Mouse (Mus musculus) left cerebral cortex, postnatal 36 days (tissue): ENCODE results near the gene Plekhg5. TPM values are rescaled to one million over a fixed set of nuclear protein-coding genes. Genes with fewer than 3 reads are reported as not detected.
A peak's percentile ranks its signal among the peaks of the same experiment; 100 is the strongest.

Source experiments
- DNase-seq, 2 experiments: peaks; one replicate each; pipeline ENCODE4 v3.0.0; 2021 to 2022; ENCODE audit warnings: low spot score in 2 of 2, mixed read lengths in 1 of 2
- intact Hi-C: fragments of 180-260 bp; cut with DNase I; formaldehyde crosslinking; loops from one replicate; pipeline ENCODE4 v1.15.1; 2025
- total RNA-seq, 2 experiments: library from RNA; stranded (reverse); gene quantifications; 2 replicates each; pipeline ENCODE4 v1.2.3; 2021

The Plekhg5 gene
- total RNA-seq, 2 experiments from 2014 or later, result 82.5 to 84.4 TPM

DNA sequence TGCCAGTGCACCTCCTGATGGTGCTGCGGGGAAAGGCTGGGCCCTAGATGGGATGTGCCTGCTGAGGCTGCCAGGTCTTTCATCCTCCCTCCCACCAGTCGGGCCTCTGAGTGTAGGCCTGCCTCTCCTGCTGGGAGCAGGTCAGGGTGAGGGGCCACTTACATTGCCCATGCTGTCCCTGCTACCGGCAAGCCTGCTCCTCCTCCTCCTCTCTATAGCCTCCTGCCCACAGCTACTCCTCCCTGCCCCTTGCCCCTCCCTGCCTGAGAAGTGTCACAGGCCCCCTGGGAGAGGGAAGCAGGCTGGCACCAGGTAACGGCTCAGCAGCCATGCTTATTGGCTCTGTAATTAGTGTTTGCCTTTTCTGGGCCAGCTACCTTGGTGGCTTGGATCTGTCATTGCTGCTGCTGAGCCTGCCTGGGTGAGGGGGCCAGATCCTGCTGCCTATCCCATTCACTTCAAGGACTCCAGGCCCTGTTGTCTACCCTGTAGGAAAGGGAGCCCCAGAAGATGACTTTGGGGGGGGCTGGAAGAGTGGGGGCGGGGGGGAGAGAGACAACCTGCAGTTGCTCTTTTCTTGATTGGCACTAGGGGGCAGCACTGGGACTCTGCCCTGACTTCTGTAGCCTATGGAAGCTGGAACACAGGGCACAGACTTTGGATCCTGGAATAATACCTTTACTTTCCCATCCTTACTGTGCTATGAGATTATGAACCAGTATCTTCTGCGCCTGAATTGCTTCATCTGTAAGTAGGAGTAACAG is 64.0 kb downstream of the Plekhg5 start:
- intact Hi-C loops, result no loop called here
- no peak for DNase-seq

DNA sequence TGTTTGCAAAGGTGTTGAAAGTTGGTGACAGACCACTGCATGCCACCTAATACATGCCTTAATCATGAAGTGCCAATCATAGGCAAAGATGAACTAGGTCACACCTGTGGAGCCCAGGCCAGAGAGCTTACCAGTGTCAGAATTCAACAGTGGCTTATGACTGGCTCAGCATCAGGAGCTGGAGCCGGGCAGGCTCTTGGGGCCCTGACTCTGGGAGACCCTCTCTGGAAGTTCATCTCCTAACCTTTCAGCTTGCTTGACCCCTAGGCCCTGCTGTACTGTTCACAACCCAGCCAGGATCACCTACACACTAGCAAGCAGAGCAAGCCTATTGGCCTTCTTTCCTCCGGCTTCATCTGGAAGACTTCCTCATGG is 64.6 kb downstream of the Plekhg5 start:
- DNase-seq, result no peak
- intact Hi-C loops, result no loop called here

DNA sequence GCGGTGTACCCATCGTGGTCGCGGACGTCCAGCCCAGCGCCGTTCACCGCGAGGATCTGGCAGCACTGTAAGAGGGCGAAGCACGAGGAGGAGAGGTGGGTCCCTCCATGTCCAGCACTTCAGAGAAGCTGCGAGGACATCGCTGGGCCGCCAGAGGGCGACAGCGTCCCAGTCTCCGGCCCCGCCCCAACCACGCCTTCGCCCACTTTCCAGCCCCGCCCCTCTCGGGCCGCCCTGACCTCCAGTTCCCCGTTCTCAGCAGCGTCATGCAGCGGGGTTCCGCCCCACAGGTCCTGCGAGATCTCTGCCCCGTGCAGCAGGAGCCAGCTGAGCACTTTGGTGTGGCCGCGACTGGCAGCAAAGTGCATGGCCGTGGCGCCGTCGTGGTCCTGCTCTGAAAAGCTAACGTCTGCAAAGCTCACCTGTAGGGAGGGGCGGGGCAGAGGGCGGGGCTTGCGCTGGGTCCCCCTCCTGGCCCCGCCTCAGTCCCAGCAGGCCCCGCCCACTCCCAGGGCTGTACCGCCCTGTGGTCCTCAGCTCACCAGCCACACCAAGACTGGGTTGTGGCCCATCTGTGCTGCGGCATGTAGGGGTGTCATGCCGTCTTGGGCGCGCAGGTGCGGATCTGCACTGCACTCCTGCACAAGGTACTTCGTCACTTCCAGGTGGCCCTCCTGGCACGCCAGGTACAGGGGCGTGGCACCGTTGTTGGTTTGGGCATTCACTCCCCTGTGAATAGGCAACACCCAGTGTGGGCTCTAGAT is 66.4 kb downstream of the Plekhg5 start:
- DNase-seq, result peak; percentile 75 to 79
- intact Hi-C loops, result no loop called here

DNA sequence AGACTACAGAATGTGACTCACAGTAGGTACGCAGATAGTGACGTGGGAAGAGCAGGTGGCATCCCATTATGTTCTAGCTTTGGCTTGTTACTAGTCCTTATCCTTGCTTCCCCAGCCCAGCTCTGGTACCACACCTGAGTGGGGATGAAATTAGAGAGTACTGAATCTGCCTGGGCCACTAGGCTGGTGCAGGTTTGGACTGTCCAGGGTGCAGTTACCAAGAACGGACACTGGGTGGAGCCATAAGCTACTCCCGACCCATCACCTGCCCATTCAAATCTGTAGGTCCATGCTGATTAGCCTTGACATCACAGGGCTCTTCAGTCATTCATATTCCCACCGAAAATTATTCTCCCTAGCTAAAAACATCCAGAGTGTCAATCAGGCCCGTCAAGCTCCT is 68.1 kb downstream of the Plekhg5 start:
- intact Hi-C loops, result no loop called here
- DNase-seq, result no peak

DNA sequence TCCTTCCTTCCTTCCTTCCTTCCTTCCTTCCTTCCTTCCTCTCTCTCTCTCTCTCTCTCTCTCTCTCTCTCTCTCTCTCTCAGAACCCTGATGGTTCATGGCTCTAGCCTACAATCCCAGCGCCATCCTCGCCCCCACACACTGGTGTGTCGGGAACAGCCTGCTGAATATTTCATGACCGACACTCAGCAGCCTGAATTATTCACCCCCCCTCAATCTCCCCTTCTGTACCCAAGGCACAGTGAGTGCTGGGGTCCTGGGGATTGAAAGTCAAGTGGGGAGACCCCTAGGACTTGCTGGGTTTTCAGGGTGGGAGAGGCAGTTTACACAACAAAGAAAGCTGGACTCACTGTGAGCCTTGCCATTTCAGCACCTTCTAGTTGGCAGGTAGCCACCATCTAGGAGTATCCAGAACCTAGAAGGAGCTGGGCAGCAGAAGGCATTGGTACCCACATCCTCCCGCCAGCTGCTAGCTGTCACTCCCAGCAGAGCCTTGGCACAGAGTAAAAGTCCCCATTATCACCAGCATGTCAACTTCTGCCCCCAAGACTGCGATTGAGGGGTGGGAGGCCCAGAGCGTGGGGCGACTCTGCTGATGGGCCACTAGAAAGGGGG is 69.3 kb downstream of the Plekhg5 start:
- peak; percentile 51 to 55 for DNase-seq
- intact Hi-C loops, result no loop called here

DNA sequence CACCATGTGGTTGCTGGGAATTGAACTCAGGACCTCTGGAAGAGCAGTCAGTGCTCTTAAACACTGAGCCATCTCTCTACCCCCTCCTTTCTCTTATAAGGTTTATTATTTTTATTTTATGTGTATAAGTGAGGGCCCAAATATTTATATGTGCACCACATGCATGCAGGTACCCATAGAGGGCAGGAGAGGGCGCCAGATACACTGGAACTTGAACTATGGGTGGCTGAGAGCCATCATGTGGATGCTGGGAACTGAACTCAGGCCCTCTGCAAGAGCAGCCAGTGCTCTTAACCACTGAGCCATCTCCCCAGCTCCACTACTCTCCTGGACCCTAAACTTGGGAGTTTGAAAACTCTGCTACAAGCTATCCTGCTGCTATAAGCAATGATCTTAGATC is 71.3 kb downstream of the Plekhg5 start:
- intact Hi-C loops, result no loop called here
- DNase-seq, result no peak

DNA sequence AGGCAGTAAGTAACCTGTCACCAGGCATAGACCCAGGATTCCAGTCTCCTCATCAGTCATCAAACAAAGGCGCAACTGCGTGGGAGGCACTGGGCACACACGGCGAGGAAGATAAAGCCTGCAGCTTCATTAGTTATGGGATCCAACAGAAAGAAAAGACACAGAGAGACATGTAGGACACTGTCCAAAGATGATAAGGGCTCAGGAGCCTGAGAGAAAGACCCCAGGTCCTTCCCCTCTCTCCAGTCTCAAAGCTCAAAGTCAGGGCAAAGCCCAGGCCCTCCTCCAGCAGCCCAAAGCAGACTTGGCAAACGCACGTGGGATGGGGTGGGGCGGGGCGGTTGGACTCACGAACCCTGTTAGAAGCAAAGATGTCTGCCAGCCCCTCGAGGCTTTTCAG is 73.2 kb downstream of the Plekhg5 start:
- intact Hi-C loops, result no loop called here
- DNase-seq, result no peak

DNA sequence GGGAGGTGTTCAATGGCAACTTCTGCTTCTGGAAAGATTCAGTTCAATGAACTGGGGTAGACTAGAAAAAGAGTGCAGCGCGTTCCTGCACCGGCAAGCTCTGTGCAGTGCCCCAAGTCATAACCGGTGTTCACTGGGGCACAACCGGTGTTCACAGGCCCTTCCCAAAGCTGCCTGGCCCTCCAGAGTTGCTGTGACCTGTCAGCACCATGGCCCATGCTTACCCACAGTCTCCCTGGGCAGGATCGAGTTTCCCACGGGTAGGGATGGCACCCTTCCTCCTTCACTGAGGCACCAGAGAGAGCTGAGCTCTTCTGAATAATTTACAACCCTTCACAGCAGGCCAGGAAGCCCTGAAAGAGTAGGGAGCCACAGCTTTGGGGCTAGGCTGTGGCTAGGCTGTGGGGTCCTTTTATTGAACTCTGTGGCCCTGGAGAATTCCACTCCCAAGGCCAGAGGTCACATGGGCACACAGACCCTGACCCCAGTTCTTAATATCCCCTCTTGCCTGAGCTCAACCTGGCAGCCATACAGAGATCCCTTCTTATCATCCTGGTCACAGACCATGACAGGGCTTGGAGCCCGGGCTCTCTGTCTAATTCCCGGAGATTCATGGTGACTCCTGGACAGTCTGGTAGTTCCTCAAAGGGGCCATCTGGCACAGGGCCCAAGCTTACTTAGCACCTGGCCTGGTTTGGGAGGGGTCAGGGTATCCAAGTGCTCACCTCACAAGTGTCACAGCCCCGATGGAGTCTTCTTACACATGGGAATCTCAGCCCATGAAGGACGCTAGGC is 73.9 kb downstream of the Plekhg5 start:
- intact Hi-C loops, result no loop called here
- DNase-seq, result no peak

DNA sequence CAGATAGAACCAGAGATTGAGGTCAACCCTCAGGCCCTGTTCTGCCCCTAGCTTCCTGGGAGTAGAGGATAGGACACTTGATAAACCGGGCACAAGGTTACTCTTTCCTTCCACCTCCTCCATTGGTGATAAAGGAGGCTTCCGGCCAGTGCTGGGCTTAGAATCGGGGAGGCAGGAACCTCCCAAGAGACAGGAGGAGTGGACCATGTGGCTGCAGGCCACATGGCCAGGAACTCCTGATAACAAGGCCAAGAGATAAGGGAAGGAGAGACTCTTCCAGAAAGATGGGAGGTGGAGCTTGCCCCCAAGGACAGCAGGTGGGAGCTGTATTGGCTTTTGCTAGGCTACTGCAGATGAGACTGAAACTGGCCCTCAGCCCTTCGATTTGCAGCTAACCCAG is 78.2 kb downstream of the Plekhg5 start:
- intact Hi-C loops, result no loop called here
- no peak for DNase-seq

DNA sequence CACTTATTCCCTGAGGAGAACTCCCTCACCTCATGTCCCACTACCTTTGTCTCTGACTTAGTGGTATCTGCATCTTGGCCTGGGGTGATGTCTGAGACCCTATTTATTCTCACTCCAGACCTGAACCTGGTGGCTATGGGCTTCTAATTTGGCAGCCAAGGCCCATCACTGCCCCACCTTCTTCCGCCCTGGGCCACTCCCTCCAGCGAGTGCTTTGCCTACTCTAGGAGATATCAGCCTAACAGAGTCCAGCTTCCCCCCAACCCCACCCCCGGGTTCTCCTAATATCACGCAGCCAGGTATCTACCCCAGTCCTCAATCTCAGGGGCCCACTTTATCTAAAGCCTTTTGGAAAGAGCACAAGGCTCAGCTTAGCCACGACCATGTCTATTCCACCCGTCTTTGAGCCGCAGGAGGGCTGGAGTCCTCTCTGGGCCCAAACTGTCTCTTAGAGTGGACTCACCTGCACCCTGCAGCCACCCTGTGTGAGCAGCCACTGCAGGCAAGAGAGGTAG is 79.2 kb downstream of the Plekhg5 start:
- intact Hi-C loops, result no loop called here
- DNase-seq, result no peak

DNA sequence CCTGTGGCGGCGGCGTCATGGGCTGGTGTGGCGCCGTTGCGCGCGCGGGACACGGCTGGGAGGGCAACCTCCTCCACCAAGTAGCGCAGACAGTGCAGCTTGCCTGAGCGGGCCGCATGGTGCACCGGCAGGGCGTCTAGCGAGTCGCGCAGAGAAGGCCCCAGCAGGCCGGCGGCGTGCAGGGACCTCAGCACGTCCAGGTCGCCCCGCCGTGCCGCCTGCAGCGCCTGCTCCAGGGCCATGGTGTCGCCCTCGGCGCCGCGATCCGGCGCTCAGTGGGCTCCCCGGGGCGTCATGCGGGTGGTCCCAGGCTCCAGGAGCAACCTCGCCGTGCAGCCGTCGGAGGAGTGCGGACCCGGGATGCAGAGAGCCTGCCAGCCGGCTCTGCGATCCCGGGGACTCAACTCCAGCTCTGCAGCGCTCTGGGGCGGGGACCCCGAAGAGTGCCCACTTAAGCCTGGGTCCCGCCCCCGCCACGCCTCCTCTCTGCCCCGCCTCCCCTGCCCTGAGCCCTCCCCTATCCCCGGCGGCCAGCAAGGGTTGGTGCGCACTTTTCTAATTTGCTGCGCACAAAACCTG is 79.8 kb downstream of the Plekhg5 start, which contains the start of gene Espn:
TSS of gene Espn (minus strand) at position 406 of the 579 bp plus-strand sequence.
- intact Hi-C loops, result no loop called here
- DNase-seq, result no peak

DNA sequence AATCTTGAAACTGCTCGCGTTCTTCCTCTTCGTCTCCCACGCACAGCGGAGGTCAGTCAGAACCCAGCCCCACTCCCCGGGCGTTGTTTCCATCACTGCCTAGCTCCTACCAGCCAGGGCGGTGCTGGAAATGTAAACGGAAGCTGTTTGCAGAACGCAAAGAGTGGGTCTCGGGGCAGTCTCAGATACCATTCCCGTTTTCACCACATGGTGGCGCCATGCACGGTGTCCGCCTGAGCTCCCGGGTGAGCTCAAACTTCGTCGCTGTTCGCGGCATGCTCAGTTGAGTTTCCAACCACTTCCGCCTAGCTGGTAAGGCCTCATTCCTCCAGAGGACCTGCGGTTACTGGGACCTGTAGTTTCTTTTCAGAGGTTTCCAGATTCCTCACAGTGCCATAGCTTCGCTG is 81.5 kb downstream of the Plekhg5 start:
- intact Hi-C loops, result no loop called here
- peak; percentile 69 to 76 for DNase-seq

DNA sequence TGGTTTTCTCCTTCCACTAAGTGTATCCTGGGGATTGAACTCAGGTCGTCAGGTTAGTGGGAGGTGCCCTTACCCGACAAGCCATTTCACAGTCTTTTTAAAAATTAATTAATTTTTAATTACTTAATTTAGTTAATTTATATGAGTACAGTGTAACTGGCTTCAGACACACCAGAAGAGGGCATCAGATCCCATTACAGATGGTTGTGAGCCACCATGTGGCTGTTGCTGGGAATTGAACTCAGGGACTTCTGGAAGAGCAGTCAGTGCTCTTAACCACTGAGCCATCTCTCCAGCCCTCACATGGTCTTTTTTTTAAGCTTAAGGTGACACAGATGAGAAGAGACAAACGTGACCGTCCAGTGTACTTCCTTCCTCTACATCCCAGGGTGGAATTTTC is 82.7 kb downstream of the Plekhg5 start:
- intact Hi-C loops, result no loop called here
- DNase-seq, result no peak

DNA sequence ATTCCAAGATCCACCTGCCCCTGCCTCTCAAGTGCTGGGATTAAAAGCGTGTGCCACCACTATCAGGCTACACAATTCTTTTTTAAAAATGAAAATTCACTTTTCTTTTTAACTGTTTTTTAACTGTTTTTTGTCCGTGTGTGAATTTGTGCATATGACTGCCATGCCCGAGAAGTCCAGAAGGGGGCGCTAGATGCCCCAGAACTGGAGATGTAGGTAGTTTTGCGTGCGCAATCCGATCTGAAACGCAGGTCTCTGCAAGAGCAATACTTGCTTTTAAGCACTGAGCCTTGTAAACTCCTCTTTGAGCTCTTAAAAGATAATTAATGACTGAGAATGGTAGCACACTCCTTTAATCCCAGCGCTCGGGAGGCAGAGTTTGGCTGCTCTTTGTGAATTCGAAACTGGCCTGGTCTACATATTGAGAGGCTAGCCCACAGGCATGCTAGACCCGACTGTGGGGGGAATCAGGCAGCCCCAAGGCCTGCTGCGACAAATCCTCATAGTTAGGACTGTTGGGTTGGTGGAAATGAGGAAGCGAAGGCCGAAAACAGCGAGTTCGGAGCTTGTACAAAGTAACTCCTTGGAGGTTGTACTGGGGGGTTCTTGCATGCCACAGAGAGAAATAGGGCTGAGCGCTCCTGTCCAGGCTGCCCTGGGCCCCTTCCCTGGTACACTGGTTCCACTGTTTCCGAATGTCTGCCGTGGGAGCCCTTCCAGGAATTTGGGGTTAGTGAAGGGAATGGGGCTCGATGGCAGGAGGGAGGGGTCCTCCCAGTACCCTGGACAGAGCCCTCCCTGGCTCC is 85.7 kb downstream of the Plekhg5 start:
- intact Hi-C loops, result no loop called here

DNA sequence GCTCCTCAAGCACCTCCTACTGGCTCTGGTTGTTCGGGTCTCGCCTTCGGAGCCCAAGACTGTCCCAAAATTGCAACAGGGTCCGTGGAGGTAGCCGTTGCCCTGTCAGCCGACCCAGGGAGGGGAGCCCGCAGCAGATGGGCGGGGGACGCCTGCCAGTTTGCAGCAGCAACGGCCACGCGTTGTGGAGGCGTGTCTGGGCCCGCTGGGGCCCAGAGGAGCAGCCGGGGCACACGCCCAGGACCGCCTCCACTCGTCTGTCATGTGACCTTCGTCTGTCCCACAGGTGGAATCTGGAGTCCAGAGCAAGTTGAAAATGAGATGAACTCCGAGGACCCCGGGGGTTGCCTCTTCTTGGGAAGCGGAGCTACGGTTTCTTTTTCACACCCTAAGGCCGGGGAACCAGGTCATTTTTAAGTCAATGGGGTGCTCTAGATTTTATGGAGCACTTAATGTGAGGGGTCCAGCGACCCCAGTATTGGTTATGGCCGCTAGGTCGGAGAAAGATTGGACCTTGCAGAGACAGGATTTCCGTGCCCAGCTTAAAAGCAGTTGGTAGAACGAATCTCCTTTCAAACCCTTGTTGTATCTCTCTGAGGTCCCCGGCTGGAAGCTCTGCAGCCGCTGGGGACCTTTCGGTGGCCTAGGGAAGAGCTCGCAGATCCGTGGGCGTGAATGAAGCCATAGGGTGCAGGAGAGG is 86.4 kb downstream of the Plekhg5 start, which contains the start of gene Hes2:
TSS of gene Hes2 (plus strand) at position 283 of the 700 bp plus-strand sequence.
- no peak for DNase-seq
- intact Hi-C loops, result no loop called here

More for the DNA sequence above, 85.7 kb downstream of the Plekhg5 start:
- no peak for DNase-seq

DNA sequence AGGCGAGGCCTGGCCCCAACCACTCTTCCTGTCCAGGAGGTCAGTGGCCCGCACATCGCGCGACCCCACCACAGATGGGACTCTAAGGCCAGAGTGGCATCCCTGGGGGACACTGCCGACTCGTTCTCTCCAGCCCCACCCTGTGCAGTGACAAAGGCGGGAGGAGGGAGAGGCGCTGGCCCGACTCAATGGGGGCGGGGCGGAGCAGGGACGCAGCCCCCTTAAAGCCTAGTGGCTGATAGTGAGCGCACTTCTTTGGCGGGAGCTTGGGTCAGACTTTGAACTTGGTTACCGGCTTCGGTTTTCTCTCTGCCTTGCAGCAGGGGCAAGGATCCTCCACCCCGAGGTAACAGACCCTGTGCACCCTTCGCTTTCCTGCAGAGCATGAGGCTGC is 87.0 kb downstream of the Plekhg5 start:
- no peak for DNase-seq
- intact Hi-C loops, result no loop called here

DNA sequence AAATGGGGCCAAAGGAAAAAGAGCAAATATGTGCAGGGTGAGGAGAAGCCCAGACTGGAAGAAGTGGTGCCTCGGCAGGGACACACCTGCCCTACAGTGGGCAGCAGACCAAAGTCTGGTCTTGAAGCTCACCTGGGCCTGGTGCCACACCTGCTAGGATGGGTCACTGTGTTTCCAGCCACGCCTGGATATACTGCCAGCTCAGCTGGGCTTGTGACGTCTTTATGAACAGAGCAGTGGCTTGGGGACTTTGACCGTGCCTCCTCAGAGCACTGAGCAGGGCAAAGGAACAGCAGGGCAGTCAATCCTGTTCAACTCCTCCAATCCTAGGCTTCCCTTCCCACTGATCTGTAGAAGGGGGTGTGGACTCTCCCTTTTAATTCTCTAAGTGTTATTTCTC is 88.5 kb downstream of the Plekhg5 start:
- DNase-seq, result no peak
- intact Hi-C loops, result no loop called here

DNA sequence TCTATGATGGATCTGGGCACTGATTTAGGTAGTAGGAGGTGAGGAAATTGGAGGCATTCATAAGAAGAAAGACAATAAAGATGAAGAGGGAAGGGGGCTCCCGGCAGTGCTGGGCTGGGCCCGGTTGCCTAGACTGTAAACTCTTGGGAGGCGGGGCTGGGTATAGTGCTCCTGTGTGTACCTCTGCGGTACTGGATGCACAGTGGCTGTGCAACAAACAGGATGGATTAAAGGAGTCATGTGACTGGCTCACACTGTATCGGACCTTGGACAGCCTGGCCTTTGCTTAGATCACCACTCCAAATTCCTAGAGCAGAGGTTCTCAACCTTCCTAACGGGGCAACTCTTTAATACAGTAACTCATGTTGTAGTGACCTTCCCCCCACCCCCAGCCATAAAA is 89.3 kb downstream of the Plekhg5 start:
- intact Hi-C loops, result no loop called here
- DNase-seq, result no peak
